Mouse (Mus musculus) spleen, adult 2 months (tissue): ENCODE results near the gene Tspan32.

Experiments
- CTCF ChIP-seq: fragments of 200-500 bp; IDR thresholded peaks from 2 replicates; pipeline ENCODE4 v1.5.1; 2011; ENCODE audit warnings: mild to moderate bottlenecking, inconsistent platforms; ENCODE audit not compliant: insufficient read depth, insufficient read length, insufficient replicate concordance; ENCODE audit errors: extremely low read depth
- POLR2A ChIP-seq: fragments of 200-500 bp; IDR thresholded peaks from 2 replicates; pipeline ENCODE4 v1.6.1; 2011; ENCODE audit warnings: low read depth, low read length, inconsistent platforms

- TF ChIP-seq CTCF (no peak), POLR2A (no peak)
Measured at GRCm38 (mm10) chr7:143023499-143023898, 18.7 kb downstream of the Tspan32 start.
